Mouse (Mus musculus) midbrain, embryonic 16.5 days (tissue): ENCODE data around the gene Galnt5. TPM values are rescaled to one million over a fixed set of nuclear protein-coding genes. Genes with fewer than 3 reads are reported as not detected.

ENCODE experiments used
- ATAC-seq: fragments of 200-750 bp; cut with Nextera tagmentation; 2 replicates; pipeline ENCODE4 v1.8.0; 2017; ENCODE audit warnings: moderate TSS enrichment
- H3K27ac ChIP-seq: fragments of 300-500 bp; sonication (generic); 2 replicates; pipeline ENCODE4 v1.5.1; 2014; ENCODE audit warnings: mild to moderate bottlenecking, low read length, mixed read lengths
- H3K27me3 ChIP-seq: fragments of 300-500 bp; sonication (generic); 2 replicates; pipeline ENCODE4 v1.6.1; 2014; ENCODE audit warnings: low read depth, low read length, mixed read lengths; ENCODE audit not compliant: control insufficient read depth, insufficient read depth
- H3K36me3 ChIP-seq: fragments of 300-500 bp; sonication (generic); 2 replicates; pipeline ENCODE4 v1.6.1; 2014; ENCODE audit warnings: mild to moderate bottlenecking, low read length, moderate library complexity, mixed read lengths; ENCODE audit not compliant: control insufficient read depth, insufficient read depth
- H3K4me1 ChIP-seq: fragments of 300-500 bp; sonication (generic); 2 replicates; pipeline ENCODE4 v1.6.1; 2014; ENCODE audit warnings: mild to moderate bottlenecking, low read length, mixed read lengths; ENCODE audit not compliant: control insufficient read depth, insufficient read depth
- H3K4me2 ChIP-seq: fragments of 300-500 bp; sonication (generic); 2 replicates; pipeline ENCODE4 v1.6.1; 2014; ENCODE audit warnings: mild to moderate bottlenecking, low read length, mixed read lengths
- H3K4me3 ChIP-seq: fragments of 300-500 bp; sonication (generic); 2 replicates; pipeline ENCODE4 v1.5.1; 2014; ENCODE audit warnings: low read depth, mild to moderate bottlenecking, low read length, moderate library complexity, mixed read lengths
- H3K9ac ChIP-seq: fragments of 300-500 bp; sonication (generic); 2 replicates; pipeline ENCODE4 v1.6.1; 2014; ENCODE audit warnings: low read depth, low read length, mixed read lengths
- H3K9me3 ChIP-seq: fragments of 300-500 bp; sonication (generic); replicated peaks from 2 replicates; pipeline ENCODE4 v1.6.1; 2014; ENCODE audit warnings: mild to moderate bottlenecking, low read length, mixed read lengths; ENCODE audit not compliant: control insufficient read depth, poor library complexity, severe bottlenecking
- WGBS: fragments of 180-500 bp; shearing (Covaris S2); extraction: QIAGEN DNeasy Blood & Tissue Kit; methylation state at CpG from one replicate; pipeline ENCODE4 v1.1.7; 2014; 5-methylcytosine and 5-hydroxymethylcytosine counted together
- polyA plus RNA-seq: library from polyadenylated mRNA; unstranded; fragments of >200 nt; fragmentation: Nextera tagmentation; extraction: Ambion mirVana; gene quantifications from 2 replicates; pipeline ENCODE4 v1.2.1, GENCODE M21; 2015

Gene Galnt5
- polyA plus RNA-seq, 1 experiment from 2014 or later: not detected

GRCm38 (mm10) chr2:58094818-58095217 lies 97.1 kb downstream of the Galnt5 start:
- Histone ChIP-seq H3K4me1 (no peaks in the 10 kb centered on the region), H3K27me3 (no peaks in the 10 kb centered on the region), H3K9me3 (no peaks in the 10 kb centered on the region), H3K27ac (no peak overlapping the region), H3K4me2 (no peak overlapping the region), H3K4me3 (no peak overlapping the region), H3K9ac (no peak overlapping the region), H3K36me3 (no peaks in the 10 kb centered on the region)
- 50% methylated on average over 1 of the region's 1 CpGs for WGBS
- no peak for ATAC-seq

Other genes starting within 250 kb of the Galnt5 start
- gene Ermn, start 55.0 kb downstream of the Galnt5 start, polyA plus RNA-seq: 0.26 and 0.35 TPM in 2 replicates
- gene Cytip, start 197.6 kb downstream of the Galnt5 start, polyA plus RNA-seq: 0.44 TPM in 1 of 2 replicates, not detected in the other